Mouse (Mus musculus): ENCODE data around the gene Gas7. TPM values are rescaled to one million over a fixed set of nuclear protein-coding genes. Genes with fewer than 3 reads are reported as not detected.

The Gas7 gene
- total RNA-seq, 1 experiment from 2014 or later, result 12.4 TPM

DNA sequence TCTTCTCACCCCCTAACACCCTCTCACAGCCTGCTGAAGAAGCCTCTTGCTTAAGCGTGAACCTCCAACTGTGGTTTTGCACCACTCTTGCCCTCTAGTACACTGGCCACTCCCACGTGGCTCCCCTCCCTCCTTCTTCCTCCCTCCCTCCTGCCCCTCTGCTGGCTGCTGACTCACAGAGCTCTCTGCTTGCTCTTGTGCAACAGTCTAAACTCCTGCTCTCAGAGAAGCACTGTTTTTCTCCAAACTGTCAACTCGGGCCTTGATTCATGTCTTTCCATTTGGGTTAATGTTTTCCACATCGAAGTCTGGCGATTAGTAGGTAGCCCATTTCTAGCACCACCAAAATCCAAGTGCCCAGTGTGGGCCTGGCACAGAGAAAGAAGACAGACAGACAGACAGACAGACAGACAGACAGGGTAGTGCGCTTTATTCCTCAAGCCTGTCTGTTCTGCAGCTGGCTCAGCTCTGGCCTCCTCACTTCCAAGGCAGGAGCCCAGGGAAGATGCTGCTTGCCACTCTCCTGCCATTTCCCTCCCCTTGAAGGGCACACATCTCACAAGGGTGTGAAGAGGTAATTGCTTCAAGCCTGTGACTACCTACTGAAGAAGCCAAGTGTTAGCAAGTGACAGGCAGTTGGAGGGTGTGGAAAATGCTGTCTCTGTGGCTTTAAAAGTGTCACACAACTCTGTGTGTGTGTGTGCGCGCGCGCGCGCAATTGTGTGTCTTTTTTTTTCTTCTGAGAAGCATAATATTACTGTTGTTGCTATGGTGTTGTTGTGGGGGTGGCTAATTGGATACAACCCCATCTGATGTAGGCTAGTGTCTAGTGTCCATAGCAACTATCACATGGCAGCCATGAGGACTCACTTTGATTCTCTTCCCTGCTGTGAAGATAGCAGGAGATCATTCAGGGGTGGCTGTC is 71.6 kb downstream of the Gas7 start:
- ATAC-seq (replicated peaks; ENCODE audit: insufficient number of reproducible peaks, low FRiP score, low TSS enrichment, poor library complexity, severe bottlenecking), result peak; percentile 94

DNA sequence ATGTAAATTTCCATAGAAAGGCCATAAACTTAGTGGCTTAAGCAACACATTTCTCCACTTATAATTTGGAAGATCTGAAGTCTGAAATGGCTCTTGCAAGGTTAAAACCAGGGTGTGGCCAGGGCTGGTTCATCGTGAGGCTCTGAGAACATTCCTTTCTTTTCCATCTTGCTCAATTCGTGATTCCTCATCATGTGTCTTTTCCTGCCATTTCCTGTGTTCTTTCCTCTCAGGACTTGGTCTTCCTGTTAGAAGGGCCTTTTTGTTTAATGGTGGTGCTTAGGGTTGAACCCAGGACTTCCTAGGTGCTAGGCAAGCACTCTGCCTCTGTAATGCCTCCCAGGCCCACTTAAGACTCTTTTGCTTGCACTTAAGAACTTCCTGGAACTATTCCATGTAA is 76.0 kb downstream of the Gas7 start:
- no peak for ATAC-seq (replicated peaks; ENCODE audit: insufficient number of reproducible peaks, low FRiP score, low TSS enrichment, poor library complexity, severe bottlenecking)

DNA sequence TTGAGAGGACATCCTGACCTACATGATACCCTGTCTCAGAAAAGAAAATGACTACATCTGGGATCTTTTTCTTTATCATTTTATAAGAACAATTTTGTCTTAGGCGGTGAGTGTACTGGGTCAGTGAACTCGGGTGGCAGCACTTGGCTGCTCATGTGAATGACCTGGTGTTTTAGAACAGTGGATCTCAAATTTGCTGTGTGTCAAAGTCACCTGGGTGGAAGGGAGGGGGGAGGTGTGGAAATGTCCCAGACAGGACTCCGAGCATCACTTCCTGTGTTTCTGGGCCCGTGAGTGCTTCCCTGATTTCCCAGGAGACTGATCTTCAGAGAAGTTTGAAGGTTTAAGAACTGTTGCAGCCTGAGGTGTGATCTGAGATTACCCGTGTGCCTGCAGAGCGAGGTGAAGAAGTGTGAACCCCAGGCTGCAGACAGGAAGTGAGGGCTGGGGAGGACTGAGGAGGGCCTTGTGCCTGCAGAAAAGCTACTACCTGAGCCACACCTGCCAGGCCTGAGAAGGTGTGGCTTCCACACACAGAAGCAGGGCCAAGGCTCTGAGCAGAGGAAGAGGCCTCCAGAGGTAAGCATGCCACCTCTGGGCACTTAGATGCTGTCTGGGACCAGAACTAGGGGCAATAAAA is 76.8 kb downstream of the Gas7 start:
- ATAC-seq (replicated peaks; ENCODE audit: insufficient number of reproducible peaks, low FRiP score, low TSS enrichment, poor library complexity, severe bottlenecking), result 0 out of 2 replicates have a peak, but pooled peaks have one; percentile 23

DNA sequence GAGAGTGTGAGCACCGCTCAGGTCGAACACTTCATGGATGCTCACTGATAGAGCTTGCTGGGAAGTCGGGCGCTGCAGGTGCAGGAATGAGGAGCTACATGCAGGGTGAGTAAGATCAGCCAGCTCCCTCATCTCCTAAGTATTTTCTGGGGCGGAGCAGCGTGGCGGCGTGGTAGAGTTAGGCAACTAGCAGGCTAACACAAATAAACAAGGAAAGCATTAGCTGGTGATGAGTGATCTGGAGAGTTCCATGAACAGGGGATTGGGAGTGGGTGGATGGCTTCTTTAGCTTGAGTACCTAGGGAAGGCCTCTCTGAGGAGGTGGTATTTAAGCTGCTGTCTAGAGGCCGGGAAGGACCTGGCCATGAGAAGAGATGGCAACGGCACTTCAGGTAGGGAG is 77.5 kb downstream of the Gas7 start:
- ATAC-seq (replicated peaks; ENCODE audit: insufficient number of reproducible peaks, low FRiP score, low TSS enrichment, poor library complexity, severe bottlenecking), result no peak

DNA sequence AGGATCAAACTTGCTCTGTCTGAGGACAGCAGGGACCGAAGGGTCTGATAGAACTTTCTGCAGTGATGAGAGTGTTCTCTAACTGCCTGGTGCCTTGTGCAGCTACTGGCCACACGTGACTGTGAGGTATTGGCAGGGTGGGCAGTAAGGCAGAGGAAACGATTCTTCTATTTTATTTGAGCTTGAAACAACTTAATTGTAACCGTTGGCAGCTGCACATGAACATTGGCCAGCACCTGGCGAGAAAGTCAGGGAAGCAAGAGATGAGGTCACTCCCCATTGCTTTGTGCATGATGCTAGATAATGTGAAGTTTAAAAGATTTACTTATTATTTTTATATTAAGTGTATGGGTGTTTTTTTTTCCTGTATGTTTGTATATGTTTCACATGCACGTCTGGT is 77.9 kb downstream of the Gas7 start:
- ATAC-seq (replicated peaks; ENCODE audit: insufficient number of reproducible peaks, low FRiP score, low TSS enrichment, poor library complexity, severe bottlenecking), result no peak

DNA sequence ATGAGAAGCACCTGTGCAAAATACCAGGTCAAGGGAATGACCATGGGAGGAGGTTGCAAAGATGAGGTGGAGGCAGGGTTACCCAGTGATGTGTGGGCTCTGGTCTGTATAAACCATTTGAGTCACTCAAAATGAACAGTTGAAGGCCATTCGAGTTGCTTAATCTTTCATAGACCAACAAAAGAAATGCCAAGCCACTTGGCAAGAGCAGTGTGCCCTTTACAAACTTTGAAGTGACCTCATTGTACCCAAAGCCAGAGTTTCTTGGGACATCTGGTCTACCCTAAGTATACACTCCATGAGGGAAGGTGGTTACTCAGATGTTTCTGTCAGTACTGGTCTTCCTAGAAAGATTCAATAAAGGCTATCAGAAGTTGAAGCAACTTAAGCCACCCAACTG is 80.5 kb downstream of the Gas7 start:
- ATAC-seq (replicated peaks; ENCODE audit: insufficient number of reproducible peaks, low FRiP score, low TSS enrichment, poor library complexity, severe bottlenecking), result no peak

DNA sequence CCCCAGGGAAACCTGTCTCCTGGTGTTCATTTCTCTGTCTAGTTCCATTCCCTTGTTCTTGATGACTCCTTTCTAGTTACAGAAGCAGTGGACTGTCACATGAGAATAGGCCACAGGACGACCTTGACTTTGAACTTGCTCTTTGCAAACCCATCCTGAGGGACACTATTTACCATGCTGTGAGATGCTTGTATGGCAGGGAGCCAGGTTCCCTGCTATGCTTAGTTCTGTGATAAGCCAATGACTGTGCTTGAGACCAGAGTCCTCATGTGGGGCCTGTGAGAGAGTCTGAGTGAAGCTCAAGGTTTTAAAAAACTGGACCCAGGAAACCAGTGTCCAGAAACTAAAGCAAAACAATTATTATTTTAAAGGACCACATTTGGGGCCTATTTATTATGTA is 81.2 kb downstream of the Gas7 start:
- ATAC-seq (replicated peaks; ENCODE audit: insufficient number of reproducible peaks, low FRiP score, low TSS enrichment, poor library complexity, severe bottlenecking), result no peak

DNA sequence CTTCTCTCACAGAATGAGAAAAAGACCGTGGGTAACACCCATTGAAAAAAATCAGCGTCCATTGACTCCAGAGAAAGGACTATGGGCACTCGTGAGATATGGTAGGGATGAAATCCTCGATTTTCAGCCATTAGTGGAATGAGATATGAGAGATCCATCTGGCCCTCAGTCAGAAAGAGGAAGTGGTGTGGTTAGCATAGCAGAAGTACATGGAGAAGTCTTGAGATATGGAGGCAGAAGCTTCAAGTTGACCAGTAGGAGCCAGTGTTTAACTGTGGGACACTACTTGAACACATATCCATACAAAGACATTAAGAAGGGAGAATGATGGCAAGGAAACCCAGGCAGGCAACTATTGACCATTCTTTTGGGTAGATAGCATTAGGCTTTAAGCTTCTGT is 82.1 kb downstream of the Gas7 start:
- ATAC-seq (replicated peaks; ENCODE audit: insufficient number of reproducible peaks, low FRiP score, low TSS enrichment, poor library complexity, severe bottlenecking), result peak; percentile 92

DNA sequence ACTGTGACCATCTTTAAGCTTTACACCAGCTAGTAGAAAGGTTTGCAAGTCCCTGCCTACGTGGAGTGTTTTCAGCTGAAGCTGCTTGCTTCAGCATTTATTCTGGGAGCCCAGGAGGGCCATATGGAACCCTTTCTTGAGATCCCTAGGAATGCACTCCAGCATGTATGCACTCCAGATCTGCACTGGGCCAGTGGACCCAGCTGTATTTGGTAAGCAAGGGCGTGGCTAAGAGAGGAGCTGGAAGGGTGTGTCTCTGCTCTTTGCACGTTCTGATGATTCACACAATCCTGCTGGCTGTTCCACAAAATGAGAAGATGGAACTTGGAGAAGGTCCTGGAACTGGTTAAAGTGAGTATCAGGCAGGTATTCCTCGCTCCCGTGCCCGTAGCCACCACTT is 83.3 kb downstream of the Gas7 start:
- peak; percentile 45; the same call in 1 of the 2 replicates for ATAC-seq (replicated peaks; ENCODE audit: insufficient number of reproducible peaks, low FRiP score, low TSS enrichment, poor library complexity, severe bottlenecking)

DNA sequence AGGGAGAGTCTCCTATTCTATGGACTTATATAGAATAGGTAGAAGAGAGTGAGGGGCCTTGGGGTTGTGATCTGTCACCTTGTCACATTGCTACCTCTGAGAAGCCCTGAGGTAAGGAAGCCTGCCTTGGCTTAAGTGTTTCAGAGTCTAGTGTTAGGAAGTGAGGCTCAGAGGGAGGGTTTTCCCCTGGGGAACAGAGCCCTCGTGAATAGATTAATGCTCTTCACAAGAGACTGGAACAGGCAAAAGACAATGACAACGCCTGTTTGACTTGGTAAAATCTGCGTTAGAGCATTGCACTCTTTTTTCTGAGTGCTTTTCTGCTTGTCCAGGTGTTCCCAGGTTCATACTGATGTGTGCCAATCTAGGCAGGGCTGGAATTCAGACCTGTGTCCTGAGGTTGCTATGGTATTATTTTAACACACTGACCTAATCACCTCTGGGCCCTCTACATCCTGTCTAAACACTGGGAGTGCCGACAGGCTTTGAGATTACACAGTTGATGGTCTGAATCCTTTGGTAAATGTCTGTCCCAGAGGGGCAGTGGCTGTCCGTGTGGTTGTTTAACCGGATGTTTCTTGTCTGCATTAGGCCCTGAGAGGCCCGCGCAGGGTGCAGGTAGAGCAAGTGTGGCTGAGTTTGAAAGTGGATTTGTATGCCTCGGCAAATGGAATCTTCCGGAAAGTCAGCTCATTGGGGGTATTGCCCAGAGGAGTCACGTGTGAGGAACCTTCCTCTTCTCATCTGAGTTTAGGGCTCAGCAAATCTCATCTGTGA is 89.6 kb downstream of the Gas7 start:
- ATAC-seq (replicated peaks; ENCODE audit: insufficient number of reproducible peaks, low FRiP score, low TSS enrichment, poor library complexity, severe bottlenecking), result 0 out of 2 replicates have a peak, but pooled peaks have one; percentile 28

DNA sequence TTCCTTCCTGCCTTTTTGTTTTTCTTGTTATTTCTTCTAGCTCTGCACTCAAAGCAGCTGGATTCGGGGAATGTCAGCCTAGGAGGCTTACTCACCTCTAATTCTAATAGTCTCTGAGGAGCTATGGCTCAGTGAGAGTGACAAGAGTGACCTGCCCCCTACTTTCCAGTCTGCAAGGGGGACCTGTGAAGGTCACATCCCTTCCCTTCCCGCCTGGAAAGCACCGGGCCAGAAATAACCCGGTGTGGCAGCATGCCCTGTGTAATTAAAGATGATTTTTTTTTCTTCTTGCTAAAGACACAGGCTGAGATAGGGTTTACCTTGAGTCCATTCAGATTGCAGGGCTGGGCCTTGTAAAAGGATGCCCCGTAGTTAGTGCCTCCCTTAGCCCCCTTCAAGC is 91.3 kb downstream of the Gas7 start:
- ATAC-seq (replicated peaks; ENCODE audit: insufficient number of reproducible peaks, low FRiP score, low TSS enrichment, poor library complexity, severe bottlenecking), result no peak

DNA sequence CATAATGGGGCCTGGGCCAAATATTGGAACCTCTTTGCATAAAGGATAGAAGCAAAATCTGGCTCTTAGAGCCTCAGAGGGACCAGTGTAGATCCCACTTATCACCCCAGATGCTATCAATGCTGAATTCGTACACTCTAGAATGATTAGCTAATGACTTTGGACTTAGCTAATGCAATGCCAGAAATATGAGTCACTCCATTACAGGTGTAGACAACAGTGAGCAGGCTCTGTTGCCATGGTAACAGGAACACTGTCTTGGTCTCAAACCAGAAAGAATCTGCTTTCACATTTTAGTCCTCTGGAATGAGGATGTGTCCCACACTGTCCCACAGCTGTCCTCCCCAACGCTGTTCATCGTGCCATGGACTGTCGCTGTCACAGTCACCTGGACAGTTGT is 94.1 kb downstream of the Gas7 start:
- ATAC-seq (replicated peaks; ENCODE audit: insufficient number of reproducible peaks, low FRiP score, low TSS enrichment, poor library complexity, severe bottlenecking), result no peak

DNA sequence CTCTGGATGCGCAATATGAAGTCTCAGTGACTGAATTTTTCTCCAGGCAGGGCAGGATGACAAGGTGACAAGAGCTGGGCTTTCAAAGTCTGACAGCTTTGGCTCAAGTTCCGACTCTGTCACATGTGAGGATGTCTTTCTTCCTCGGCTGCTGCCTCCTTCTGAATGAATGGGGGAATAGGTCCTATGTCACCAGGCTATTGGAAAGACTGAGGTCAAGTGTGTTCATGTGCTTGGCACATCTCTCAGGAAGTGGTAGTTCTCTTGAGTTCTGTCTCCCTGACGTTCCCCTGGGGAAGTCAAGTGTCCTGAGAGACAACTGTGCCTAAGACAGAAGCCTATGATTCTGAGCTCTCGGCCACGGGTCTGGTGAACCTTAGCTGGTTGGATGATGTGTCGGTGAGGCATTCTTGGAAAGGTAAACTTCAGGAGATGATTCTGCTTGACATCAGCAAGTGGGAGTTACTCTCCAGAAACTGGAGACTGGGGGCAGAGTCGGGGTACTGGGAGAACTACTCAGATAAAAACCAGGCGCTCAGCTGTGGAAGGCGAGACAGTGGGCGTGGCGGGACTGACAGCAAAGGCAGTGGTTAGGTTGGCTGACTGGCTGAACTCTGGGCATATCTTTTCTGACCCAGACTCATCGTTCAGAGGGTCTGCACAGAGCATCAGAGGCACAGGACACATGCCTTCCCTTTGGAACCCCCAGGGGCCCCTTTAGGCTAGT is 94.7 kb downstream of the Gas7 start:
- no peak for ATAC-seq (replicated peaks; ENCODE audit: insufficient number of reproducible peaks, low FRiP score, low TSS enrichment, poor library complexity, severe bottlenecking)

DNA sequence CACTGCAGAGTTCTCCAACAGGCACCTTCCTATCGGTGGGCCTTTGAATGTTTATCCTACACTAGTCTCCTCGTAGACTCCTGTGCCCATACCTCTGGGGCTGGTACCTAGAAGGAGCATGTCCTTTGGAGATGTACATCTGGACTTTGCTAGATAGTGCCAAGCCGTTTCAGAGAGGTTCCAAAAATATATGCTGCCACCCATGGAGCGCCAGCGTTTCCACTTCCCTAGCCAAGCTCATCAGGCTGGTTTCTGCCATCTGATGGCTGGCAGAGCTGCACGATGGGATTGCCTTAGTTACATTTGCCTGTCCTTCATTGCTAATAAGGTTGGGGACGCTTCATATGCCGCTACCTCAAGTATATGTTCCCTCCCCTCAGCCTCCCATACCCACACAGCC is 97.2 kb downstream of the Gas7 start:
- ATAC-seq (replicated peaks; ENCODE audit: insufficient number of reproducible peaks, low FRiP score, low TSS enrichment, poor library complexity, severe bottlenecking), result no peak

DNA sequence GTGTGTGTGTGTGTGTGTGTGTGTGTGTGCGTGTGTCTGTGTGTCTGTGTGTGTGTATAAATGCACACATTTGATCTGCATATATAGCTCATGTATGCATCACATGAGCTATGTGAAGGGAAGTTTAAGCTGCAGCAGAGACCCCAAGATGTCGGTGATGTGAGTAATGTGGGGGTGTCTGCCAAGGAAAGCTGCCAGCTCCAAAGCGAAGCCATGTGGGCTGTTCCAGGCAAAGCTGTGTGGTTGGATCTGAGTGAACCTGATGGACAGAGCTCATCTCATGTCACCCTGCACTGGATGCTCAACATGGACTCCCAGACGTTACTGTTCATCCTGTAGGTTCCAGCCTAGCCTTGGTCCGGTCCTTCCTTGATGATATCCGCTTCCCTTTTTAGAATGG is 99.0 kb downstream of the Gas7 start:
- ATAC-seq (replicated peaks; ENCODE audit: insufficient number of reproducible peaks, low FRiP score, low TSS enrichment, poor library complexity, severe bottlenecking), result no peak

DNA sequence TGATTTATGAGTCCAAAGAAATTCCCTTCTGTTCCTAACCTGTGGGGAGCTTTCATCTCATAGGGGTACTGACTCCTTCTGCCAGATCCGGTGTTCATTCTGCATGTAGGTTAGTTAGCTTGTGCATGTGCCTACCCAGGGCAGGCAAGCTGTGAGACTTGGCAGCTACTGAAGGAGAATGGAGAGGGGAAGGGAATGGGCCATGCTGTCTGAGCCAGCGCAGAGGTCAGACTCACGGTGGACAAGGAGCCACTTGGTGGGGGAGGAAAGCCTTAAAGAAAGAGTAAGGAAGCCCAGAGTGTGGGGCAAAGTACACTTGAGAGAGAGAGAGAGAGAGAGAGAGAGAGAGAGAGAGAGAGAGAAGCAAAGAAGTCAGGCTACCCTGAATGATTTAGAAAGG is 101.1 kb downstream of the Gas7 start:
- no peak for ATAC-seq (replicated peaks; ENCODE audit: insufficient number of reproducible peaks, low FRiP score, low TSS enrichment, poor library complexity, severe bottlenecking)

DNA sequence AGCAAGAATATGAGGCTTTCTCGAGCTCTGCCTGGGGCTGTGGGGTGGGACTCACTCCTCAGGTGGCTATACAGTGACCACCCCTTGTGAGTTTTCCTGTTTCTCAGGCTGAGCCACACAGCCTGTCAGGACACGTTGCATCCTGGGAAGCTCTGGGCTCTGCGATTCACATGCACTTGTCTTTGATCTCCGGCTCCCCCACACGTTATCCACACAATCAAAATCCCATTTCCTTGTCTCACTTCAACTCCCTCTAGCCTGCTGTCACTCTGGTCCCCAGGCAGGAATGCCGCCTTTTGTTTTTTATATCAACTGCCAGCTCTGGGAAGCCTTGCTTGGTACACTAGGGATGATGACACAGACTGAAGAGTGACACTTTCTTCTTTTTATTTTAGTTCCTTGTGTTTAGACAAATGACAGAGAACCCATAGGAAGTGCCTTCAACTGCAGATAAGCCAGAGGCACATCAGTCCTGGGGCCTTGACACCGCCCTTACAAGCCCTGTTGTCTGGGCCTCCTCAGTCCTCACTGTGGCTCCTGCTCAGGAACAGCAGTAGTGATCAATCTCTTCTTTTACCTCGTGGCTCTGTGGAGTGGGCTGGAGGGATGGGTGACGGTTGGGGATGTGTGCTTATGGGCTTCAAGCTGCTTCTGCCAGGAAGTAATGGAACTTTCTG is 103.7 kb downstream of the Gas7 start:
- ATAC-seq (replicated peaks; ENCODE audit: insufficient number of reproducible peaks, low FRiP score, low TSS enrichment, poor library complexity, severe bottlenecking), result no peak

DNA sequence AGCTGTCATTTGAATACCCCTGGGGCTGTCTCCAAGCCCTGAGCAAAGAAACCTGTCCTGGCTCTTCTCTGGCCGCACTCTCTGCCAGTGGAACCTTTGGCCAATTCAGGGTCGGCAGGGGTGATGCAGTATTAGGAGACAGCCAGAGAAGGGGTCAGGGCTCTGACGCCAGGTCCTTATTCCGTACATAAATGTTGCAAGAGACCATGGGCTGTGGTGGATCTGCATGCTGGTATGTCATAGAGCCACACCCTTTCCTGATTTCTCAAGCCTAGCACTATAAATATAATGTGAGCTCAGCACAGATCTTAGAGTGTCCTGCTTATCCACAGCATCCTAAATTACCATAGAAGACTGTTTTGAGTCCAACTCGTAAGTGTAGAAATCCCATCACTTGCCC is 104.3 kb downstream of the Gas7 start:
- ATAC-seq (replicated peaks; ENCODE audit: insufficient number of reproducible peaks, low FRiP score, low TSS enrichment, poor library complexity, severe bottlenecking), result peak; percentile 81
